Mouse (Mus musculus): Measurements from ENCODE around the gene Plekhs1. TPM values are rescaled to one million over a fixed set of nuclear protein-coding genes. Genes with fewer than 3 reads are reported as not detected.
"Not testable (repeated sequence)": the region's sequence is repeated elsewhere in the genome, so short reads cannot be mapped to it uniquely, and the experiment has no call there.

Plekhs1 gene
- polyA plus RNA-seq, 1 experiment, result 0.33 TPM

DNA sequence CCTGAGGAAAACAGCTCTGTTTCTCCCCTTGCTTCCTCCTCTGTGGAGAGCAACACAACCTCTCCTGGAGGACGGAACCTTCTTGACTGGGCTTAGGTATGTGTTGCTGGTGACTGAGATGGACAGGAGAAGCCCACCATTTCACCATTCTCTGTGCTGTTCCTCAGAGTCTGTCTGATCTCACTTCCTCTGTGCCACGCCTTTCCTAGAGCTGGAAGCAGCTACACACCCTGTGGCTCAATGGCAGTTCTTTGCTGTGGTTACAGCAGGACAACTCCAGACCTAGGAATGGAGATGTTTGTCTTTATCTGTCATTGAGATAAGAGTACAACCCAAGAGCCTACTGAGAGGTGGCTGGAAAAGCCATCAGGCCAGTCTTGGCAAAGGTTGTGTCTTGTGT, 25.9 kb downstream of the Plekhs1 start:
- H3K9ac ChIP-seq (ENCODE audit: low read depth, poor library complexity, severe bottlenecking), result no peak overlapping the region
- no peaks in the 10 kb centered on the region for H3K36me3 ChIP-seq (ENCODE audit: control insufficient read depth, insufficient read depth, low read length, poor library complexity, severe bottlenecking)
- H3K27ac ChIP-seq (ENCODE audit: insufficient read depth, low read length), result no peak overlapping the region
- TF ChIP-seq EP300 (IDR thresholded peaks at IDR 0.05; ENCODE audit: insufficient read depth, low read depth, low read length) (no peak), CTCF (IDR thresholded peaks at IDR 0.05; ENCODE audit: low read depth, low read length) (no peak), POLR2A (IDR thresholded peaks at IDR 0.05; ENCODE audit: insufficient read depth, low read length) (no peak)
- no peaks in the 10 kb centered on the region for H3K4me1 ChIP-seq (ENCODE audit: control insufficient read depth, insufficient read depth, low read length)
- H3K27me3 ChIP-seq (ENCODE audit: control insufficient read depth, insufficient read depth, low read length, poor library complexity, severe bottlenecking), result no peaks in the 10 kb centered on the region
- H3K4me3 ChIP-seq (ENCODE audit: low read depth, low read length), result no peak overlapping the region
- no peaks in the 10 kb centered on the region for H3K9me3 ChIP-seq (replicated peaks; ENCODE audit: control insufficient read depth, insufficient read depth, low read length, poor library complexity, severe bottlenecking)

DNA sequence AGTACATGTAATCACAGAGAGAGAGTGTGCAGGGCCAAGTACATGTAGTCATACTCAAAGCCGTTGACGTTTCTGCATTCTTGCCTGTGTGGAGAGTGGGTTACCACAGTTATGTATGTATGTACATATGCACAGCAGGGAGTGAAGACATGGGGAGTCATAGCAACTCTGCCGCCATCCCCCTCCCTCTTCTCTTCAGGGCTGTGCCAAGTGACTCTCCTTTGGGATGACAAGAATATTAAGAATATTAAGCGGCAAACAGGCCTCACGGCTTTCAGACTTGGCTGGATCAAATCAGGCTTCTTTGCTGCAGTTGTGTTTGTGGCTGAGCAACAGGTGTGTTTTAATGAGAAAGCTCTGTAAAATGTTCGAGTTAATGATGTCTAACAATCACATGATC, 28.2 kb downstream of the Plekhs1 start:
- Histone ChIP-seq H3K4me3 (ENCODE audit: low read depth, low read length) (no peak overlapping the region), H3K4me1 (ENCODE audit: control insufficient read depth, insufficient read depth, low read length) (no peaks in the 10 kb centered on the region), H3K9me3 (replicated peaks; ENCODE audit: control insufficient read depth, insufficient read depth, low read length, poor library complexity, severe bottlenecking) (no peaks in the 10 kb centered on the region), H3K9ac (ENCODE audit: low read depth, poor library complexity, severe bottlenecking) (no peak overlapping the region), H3K27ac (ENCODE audit: insufficient read depth, low read length) (no peak overlapping the region), H3K27me3 (ENCODE audit: control insufficient read depth, insufficient read depth, low read length, poor library complexity, severe bottlenecking) (no peaks in the 10 kb centered on the region), H3K36me3 (ENCODE audit: control insufficient read depth, insufficient read depth, low read length, poor library complexity, severe bottlenecking) (no peaks in the 10 kb centered on the region)
- TF ChIP-seq POLR2A (IDR thresholded peaks at IDR 0.05; ENCODE audit: insufficient read depth, low read length) (no peak), EP300 (IDR thresholded peaks at IDR 0.05; ENCODE audit: insufficient read depth, low read depth, low read length) (no peak), CTCF (IDR thresholded peaks at IDR 0.05; ENCODE audit: low read depth, low read length) (no peak)

DNA sequence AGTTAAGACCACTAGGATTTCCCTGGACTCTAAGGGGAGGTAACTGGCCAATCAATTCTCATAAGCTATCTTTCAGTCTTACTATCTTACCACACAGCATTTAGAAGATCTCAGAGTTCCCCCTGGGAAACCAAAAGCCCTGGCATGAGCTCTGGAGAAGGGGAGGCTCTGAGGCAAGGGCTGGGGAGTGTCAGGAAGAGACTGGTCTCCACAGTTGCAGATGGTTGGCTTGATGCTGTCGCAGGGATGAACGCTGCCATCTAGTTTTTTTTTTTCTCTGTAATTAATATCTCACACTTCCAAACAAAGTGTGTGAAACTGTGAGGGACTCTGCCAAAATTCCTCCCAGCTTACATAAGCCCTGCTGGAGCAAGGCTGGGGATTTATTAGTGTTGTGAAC, 32.7 kb downstream of the Plekhs1 start:
- H3K27ac ChIP-seq (ENCODE audit: insufficient read depth, low read length); H3K9me3 ChIP-seq (replicated peaks; ENCODE audit: control insufficient read depth, insufficient read depth, low read length, poor library complexity, severe bottlenecking); H3K9ac ChIP-seq (ENCODE audit: low read depth, poor library complexity, severe bottlenecking); H3K4me1 ChIP-seq (ENCODE audit: control insufficient read depth, insufficient read depth, low read length); H3K36me3 ChIP-seq (ENCODE audit: control insufficient read depth, insufficient read depth, low read length, poor library complexity, severe bottlenecking); H3K27me3 ChIP-seq (ENCODE audit: control insufficient read depth, insufficient read depth, low read length, poor library complexity, severe bottlenecking); H3K4me3 ChIP-seq (ENCODE audit: low read depth, low read length): not testable (repeated sequence)

DNA sequence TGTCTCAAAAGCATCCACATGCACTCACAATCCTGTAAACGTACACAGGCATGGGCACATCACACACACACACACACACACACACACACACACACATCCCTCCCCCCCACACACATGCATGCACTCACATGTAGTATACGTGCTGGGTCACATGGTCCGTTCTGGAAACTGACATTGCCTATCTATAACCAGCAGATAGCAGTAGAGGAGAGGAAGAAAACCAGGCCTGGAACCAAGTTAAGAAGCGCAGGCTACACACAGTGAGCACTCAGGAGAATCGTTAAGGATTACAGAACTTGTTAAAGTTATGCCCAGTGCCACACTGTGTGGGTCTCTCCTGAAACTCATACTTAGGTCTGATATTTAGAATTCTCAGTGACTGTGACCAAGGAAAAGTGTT, 41.6 kb downstream of the Plekhs1 start:
- not testable (repeated sequence) for H3K4me1 ChIP-seq (ENCODE audit: control insufficient read depth, insufficient read depth, low read length); H3K9me3 ChIP-seq (replicated peaks; ENCODE audit: control insufficient read depth, insufficient read depth, low read length, poor library complexity, severe bottlenecking); H3K27ac ChIP-seq (ENCODE audit: insufficient read depth, low read length); H3K9ac ChIP-seq (ENCODE audit: low read depth, poor library complexity, severe bottlenecking); H3K36me3 ChIP-seq (ENCODE audit: control insufficient read depth, insufficient read depth, low read length, poor library complexity, severe bottlenecking); H3K27me3 ChIP-seq (ENCODE audit: control insufficient read depth, insufficient read depth, low read length, poor library complexity, severe bottlenecking); H3K4me3 ChIP-seq (ENCODE audit: low read depth, low read length)

DNA sequence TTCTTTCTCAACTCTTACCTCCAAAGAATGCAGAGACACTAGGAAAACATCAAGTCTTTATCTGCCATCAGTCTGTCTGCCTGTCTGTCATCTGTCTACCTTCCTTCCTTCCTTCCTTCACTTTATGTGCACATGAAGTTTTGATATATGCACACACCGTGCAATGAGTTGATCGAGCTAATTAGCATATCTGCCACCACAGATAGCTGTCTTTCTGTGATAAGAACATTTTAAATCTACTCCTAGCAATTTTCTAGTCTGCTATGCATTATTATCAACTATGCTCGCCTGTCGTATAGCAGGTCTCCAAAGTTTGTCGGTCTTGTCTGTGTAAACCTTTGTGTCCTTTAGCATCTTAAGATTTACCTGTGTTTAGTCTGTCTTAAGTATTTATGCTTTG, 42.1 kb downstream of the Plekhs1 start:
- H3K27ac ChIP-seq (ENCODE audit: insufficient read depth, low read length); H3K4me3 ChIP-seq (ENCODE audit: low read depth, low read length); H3K9me3 ChIP-seq (replicated peaks; ENCODE audit: control insufficient read depth, insufficient read depth, low read length, poor library complexity, severe bottlenecking); H3K4me1 ChIP-seq (ENCODE audit: control insufficient read depth, insufficient read depth, low read length); H3K27me3 ChIP-seq (ENCODE audit: control insufficient read depth, insufficient read depth, low read length, poor library complexity, severe bottlenecking); H3K36me3 ChIP-seq (ENCODE audit: control insufficient read depth, insufficient read depth, low read length, poor library complexity, severe bottlenecking); H3K9ac ChIP-seq (ENCODE audit: low read depth, poor library complexity, severe bottlenecking): not testable (repeated sequence)

DNA sequence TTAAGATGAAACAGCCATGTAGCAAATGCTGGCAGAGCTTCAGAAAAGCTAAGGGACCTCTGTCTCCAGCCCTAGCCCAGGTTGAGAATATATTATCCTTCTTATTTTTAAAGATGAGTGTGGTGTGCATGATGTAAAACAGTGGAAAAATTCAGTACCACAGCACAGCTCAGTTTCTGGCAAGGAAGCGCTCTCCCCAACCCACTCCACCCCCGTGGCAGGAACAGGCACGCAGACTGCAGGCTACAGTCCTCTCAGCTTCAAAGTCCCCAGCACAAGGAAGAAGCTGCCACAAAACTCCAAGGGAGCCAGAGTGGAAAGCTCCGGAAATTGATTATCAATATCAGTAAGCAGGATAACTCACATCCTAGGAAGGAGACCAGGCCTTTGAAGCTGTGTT, 49.8 kb downstream of the Plekhs1 start:
- H3K9ac ChIP-seq (ENCODE audit: low read depth, poor library complexity, severe bottlenecking); H3K4me1 ChIP-seq (ENCODE audit: control insufficient read depth, insufficient read depth, low read length); H3K9me3 ChIP-seq (replicated peaks; ENCODE audit: control insufficient read depth, insufficient read depth, low read length, poor library complexity, severe bottlenecking); H3K27me3 ChIP-seq (ENCODE audit: control insufficient read depth, insufficient read depth, low read length, poor library complexity, severe bottlenecking); H3K4me3 ChIP-seq (ENCODE audit: low read depth, low read length); H3K36me3 ChIP-seq (ENCODE audit: control insufficient read depth, insufficient read depth, low read length, poor library complexity, severe bottlenecking); H3K27ac ChIP-seq (ENCODE audit: insufficient read depth, low read length): not testable (repeated sequence)

DNA sequence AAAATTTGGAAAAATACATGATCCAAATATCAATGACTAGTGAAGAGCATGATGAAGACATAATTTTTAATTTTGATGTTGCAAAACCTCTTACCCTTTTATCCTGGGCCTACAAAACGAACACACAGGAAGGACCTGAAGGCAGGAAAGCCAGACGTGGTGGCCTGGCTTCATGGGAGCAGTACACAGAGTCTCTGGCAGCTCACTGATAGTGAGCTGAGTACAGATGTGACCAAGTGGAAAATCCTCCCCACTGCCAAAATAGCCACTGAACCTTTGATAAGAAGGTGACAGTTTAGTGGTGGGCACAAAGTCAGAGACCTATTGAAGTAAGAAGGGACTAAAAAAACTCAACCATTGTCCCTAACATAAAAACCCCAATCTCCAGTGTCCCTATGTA, 52.1 kb downstream of the Plekhs1 start:
- H3K4me3 ChIP-seq (ENCODE audit: low read depth, low read length), result not testable (repeated sequence)

DNA sequence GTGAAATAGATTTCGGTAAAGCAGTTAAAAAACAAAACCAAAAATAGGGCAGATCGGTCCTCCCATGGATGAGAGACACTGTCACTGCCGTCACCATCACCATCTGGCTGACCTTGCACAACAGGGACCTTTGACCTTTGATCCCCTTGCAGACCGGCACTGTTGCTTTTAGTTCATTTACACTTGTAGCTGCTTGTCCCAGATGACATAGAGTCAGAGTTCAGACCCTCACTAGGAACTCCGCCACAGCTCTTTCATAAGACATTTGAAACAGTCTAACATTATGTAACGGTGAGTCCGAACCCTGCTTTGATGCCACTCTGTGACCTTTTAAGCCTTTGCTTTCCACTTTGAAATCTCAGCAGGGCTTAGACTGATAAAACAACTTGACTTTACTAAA, 58.0 kb downstream of the Plekhs1 start:
- H3K27ac ChIP-seq (ENCODE audit: insufficient read depth, low read length); H3K9me3 ChIP-seq (replicated peaks; ENCODE audit: control insufficient read depth, insufficient read depth, low read length, poor library complexity, severe bottlenecking); H3K27me3 ChIP-seq (ENCODE audit: control insufficient read depth, insufficient read depth, low read length, poor library complexity, severe bottlenecking); H3K4me1 ChIP-seq (ENCODE audit: control insufficient read depth, insufficient read depth, low read length); H3K36me3 ChIP-seq (ENCODE audit: control insufficient read depth, insufficient read depth, low read length, poor library complexity, severe bottlenecking); H3K9ac ChIP-seq (ENCODE audit: low read depth, poor library complexity, severe bottlenecking); H3K4me3 ChIP-seq (ENCODE audit: low read depth, low read length): not testable (repeated sequence)

More for the DNA sequence above, 52.1 kb downstream of the Plekhs1 start:
- not testable (repeated sequence) for H3K27ac ChIP-seq (ENCODE audit: insufficient read depth, low read length); H3K4me1 ChIP-seq (ENCODE audit: control insufficient read depth, insufficient read depth, low read length); H3K27me3 ChIP-seq (ENCODE audit: control insufficient read depth, insufficient read depth, low read length, poor library complexity, severe bottlenecking); H3K9ac ChIP-seq (ENCODE audit: low read depth, poor library complexity, severe bottlenecking); H3K9me3 ChIP-seq (replicated peaks; ENCODE audit: control insufficient read depth, insufficient read depth, low read length, poor library complexity, severe bottlenecking); H3K36me3 ChIP-seq (ENCODE audit: control insufficient read depth, insufficient read depth, low read length, poor library complexity, severe bottlenecking)

DNA sequence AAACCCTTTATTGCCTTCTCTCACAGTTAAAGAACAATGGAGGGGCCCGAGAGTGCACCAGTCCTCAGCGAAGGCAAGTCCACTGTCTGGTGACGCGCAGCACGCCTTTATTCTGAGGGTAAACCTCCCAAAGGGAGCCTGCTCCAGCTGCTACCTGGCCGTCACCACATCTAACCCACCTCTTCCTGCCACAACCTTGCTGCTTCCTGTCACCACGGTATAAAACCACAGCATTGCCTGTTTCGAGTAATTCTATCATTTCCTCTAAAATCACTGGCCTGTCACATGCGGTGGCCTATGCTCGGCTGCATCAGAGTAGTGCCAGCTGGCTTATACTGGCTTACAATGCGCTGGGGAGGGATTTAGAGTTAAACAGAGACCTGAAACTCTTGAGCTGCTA, 69.1 kb downstream of the Plekhs1 start:
- H3K4me1 ChIP-seq (ENCODE audit: control insufficient read depth, insufficient read depth, low read length); H3K27me3 ChIP-seq (ENCODE audit: control insufficient read depth, insufficient read depth, low read length, poor library complexity, severe bottlenecking); H3K4me3 ChIP-seq (ENCODE audit: low read depth, low read length); H3K27ac ChIP-seq (ENCODE audit: insufficient read depth, low read length); H3K36me3 ChIP-seq (ENCODE audit: control insufficient read depth, insufficient read depth, low read length, poor library complexity, severe bottlenecking); H3K9me3 ChIP-seq (replicated peaks; ENCODE audit: control insufficient read depth, insufficient read depth, low read length, poor library complexity, severe bottlenecking); H3K9ac ChIP-seq (ENCODE audit: low read depth, poor library complexity, severe bottlenecking): not testable (repeated sequence)
